Mouse (Mus musculus) monocyte, adult 5-6 weeks (primary cell): ENCODE measurements around the gene Tmed8. TPM values are rescaled to one million over a fixed set of nuclear protein-coding genes. Genes with fewer than 3 reads are reported as not detected.
"Not testable (repeated sequence)": the region's sequence is repeated elsewhere in the genome, so short reads cannot be mapped to it uniquely, and the experiment has no call there.

ENCODE experiments used
- ATAC-seq: fragments of 153-309, 156-312 bp; replicated peaks from 2 replicates; pipeline ENCODE4 v1.8.0; 2017; ENCODE audit warnings: mild to moderate bottlenecking; ENCODE audit not compliant: low TSS enrichment, insufficient number of reproducible peaks, severe bottlenecking, poor library complexity, low FRiP score
- total RNA-seq: library from RNA; stranded (forward); fragments of 200-1000, 200-491, 200-594 nt; gene quantifications from 3 replicates; pipeline ENCODE4 v1.2.3, GENCODE M21; 2017

Tmed8 gene
- total RNA-seq, 1 experiment from 2014 or later, result 7.8 TPM

GRCm38 (mm10) chr12:87175194-87175946 is 24.9 kb downstream of the Tmed8 start:
- no peak for ATAC-seq

DNA sequence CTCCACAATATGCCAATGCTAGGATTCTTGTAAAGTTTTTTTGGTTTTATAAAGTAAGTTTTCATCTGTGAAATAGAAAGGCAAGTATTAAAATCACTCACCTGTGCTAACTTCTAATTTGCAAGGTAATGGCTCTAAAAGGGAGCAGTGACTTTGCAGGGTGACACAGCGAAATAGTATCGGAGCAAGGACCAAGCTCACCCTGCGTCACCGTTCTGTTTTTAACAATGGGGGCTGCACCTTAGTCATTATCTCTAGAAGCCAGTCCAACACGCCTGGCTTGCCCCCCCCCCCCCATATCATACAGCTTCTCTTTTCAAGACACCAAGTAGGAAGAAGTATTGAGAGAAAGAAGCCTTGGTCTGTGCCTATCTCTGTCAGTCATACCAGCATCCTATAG is 39.4 kb downstream of the Tmed8 start:
- ATAC-seq, result no peak

- ATAC-seq, result no peak
Observed at GRCm38 (mm10) chr12:87160310-87160709, 39.9 kb downstream of the Tmed8 start.

DNA sequence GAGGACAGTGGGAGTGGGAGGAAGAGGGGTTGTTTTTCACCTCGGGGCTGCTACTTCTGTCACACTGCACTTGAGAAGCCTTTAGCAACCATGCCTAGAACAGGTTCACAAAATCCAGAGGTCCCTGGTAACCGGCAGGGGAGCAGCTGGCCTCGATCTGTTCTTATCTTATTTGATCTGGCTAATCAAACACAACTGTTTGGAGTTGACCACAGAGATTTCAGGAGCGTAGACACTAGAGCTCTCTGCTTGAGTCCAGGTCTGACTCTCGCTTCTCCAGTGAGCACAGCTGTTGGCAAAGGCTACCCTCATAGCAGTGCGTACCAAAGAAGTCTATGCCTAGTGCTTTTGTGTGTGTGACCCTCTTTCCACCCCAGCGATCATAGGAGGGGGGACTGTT is 42.2 kb downstream of the Tmed8 start:
- ATAC-seq, result no peak

DNA sequence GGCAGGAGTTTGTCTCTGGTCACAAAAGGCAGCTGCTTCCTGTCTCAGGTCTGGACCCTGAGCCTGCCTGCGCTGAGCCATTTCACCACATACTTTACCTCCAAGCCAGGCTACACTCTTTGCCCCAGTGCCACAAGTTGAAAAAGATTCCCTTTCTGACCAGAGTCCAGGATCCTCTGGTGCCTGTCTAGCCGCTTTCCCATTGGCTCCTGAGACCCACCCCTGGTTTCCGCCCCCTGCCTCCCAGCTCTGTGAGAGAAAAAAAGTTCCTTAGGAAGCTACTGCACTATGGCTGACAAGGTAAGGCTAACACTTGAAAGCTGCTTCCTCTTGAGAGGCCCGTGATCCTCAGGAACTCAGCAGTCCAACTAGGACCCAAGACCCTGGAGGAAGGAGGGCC is 42.9 kb downstream of the Tmed8 start:
- no peak for ATAC-seq

- not testable (repeated sequence) for ATAC-seq
Observed at GRCm38 (mm10) chr12:87154448-87154847, 45.8 kb downstream of the Tmed8 start.

- no peak for ATAC-seq
Observed at GRCm38 (mm10) chr12:87149471-87149870, 50.8 kb downstream of the Tmed8 start.

- ATAC-seq, result no peak
Observed at GRCm38 (mm10) chr12:87148136-87148535, 52.1 kb downstream of the Tmed8 start.

DNA sequence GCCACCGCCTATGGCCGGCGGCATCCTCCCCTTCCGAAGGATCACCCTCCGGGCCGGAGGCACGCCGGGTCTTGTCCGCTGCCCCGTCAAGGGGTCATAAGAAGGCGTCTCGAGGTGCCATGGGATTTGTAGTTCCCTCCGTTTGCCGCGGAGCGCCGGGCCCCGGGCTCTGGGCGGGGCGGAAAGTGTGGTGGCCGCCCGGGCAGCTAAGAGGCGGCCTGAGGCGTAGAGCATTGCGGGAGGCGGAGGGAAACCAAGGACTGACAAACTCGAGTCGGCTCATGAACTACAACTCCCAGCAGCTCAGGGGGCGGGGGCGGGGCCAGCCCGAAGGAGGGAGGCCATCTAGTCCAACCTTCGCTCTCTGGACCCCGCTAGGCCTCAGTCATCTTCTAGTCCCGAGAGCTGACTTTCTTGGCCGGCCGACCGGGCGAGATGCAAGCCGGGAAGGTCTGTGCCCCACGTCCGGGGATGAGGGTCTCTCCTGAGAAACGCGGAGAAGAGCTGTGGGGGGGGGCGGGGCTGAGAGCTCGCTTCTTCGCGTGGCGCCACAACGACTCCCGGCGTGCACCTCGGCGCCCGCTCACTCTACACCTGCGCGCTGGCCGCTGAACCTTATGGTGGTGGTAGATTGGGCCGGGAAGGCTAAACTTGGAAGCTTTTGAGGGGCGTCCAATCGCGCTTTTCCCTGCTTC is 52.7 kb downstream of the Tmed8 start, which contains the start of gene Pomt2:
Gene Pomt2 (minus strand): TSS at position 574 of the 695 bp plus-strand sequence.
- ATAC-seq, result peak; percentile 90

DNA sequence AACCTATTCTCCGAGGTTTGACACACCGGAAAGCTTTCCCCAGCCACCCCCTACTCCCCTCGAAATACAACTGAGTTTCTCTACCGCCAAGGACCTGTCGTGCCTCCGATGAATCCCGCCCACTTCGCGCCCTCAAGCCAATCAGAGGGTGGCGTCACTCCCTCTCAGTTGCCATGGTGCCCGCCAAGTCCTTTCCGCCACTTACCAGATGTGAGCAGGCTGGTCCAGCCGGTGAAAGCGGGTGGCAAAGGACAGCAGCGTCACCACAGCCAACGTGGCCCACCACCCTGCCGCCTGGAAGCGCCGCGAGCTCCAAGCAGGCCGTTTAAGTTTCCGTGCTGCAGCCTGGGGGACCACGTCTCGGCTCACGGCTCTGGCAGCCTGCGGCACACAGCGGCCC is 53.3 kb downstream of the Tmed8 start, which contains the start of gene Gstz1:
Gene Gstz1 (plus strand): TSS at position 200 of the 400 bp plus-strand sequence.
- ATAC-seq, result peak; percentile 89

GRCm38 (mm10) chr12:87142156-87142555 is 58.1 kb downstream of the Tmed8 start:
- ATAC-seq, result no peak

DNA sequence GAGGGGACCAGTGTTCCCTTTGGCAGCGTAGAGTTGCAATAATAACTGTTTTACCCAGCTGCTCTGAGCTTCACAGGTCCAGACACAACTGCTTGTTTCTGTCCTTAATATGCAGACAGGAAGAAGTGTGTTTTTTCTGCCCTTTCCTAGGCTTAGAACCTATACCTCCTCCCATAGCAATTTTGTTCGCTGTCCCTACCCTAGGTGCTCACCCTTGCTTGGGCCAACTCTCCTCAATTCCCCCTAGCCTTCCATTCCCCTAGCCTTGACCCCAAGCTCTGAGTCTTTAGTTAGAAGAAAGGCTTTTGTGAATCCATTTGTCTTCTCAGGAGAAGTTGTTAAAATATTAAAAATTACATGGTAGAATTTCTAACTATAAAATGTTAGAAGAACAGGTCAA is 61.5 kb downstream of the Tmed8 start:
- ATAC-seq, result no peak

- no peak for ATAC-seq
Observed at GRCm38 (mm10) chr12:87138342-87138701, 61.9 kb downstream of the Tmed8 start.

GRCm38 (mm10) chr12:87137439-87138341 is 62.6 kb downstream of the Tmed8 start:
- ATAC-seq, result no peak

- ATAC-seq, result no peak
Observed at GRCm38 (mm10) chr12:87132784-87133183, 67.5 kb downstream of the Tmed8 start.

GRCm38 (mm10) chr12:87132210-87132609 is 68.0 kb downstream of the Tmed8 start:
- ATAC-seq, result no peak

- ATAC-seq, result no peak
Observed at GRCm38 (mm10) chr12:87131619-87132018, 68.6 kb downstream of the Tmed8 start.

DNA sequence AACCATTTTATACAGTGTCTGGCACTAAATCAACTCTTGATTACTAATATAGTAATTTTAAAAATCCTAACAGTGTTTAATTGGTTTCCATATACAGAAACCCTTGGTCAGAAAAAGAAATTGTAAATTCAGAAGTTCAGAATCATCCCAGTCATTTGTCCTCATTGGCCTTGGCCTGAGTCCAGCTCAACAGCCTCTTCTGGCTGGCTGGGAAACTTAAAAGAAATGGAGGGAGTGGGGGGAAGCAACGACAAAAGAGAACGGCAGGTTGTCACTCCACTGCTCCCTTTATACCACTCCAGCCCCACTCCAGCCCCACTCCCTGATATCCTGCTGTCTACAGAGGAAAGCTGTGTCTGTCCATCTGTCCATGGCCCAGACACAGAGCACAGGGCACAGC is 69.1 kb downstream of the Tmed8 start:
- no peak for ATAC-seq

DNA sequence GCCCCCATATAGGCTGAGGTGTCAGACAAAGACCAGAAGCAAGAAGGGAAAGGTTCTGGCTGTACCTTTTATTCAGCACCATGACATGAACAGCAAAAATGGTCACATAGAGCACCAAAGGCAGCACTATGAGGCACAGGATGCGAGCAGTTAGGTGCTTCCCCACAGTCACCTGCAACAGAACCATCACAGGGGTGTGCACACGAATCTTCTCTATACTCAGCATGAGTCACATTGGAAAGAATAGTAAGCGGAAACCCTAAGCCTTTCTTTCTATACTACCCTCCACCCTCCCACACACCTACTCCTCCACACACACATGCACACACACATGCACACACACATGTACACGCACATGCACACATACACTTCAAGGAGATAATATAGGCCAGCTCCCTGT is 70.0 kb downstream of the Tmed8 start:
- ATAC-seq, result no peak; the same call in 1 of the 2 replicates
